Mouse (Mus musculus) erythroid progenitor cell, adult 5-6 weeks (primary cell): ENCODE data around the gene Hic2. TPM values are rescaled to one million over a fixed set of nuclear protein-coding genes. Genes with fewer than 3 reads are reported as not detected.

Experiments used
- ATAC-seq: replicated peaks from 2 replicates; pipeline ENCODE4 v1.8.0; 2016; ENCODE audit warnings: moderate number of reproducible peaks, mild to moderate bottlenecking, moderate TSS enrichment, inconsistent platforms; ENCODE audit not compliant: poor library complexity, low FRiP score, severe bottlenecking
- total RNA-seq, 2 experiments: library from RNA; stranded (forward) in 1 of 2; stranded (reverse) in 1 of 2; fragments of 150-400 nt in 1 of 2; fragments of 186-747, 209-891 nt in 1 of 2; gene quantifications; 2 replicates each; pipeline versions ENCODE4 v1.2.3 to v1.2.4; 2015 to 2017; ENCODE audit warnings: low replicate concordance in 2 of 2

The Hic2 gene
- total RNA-seq, 2 experiments from 2014 or later, result under 0.01 to 0.23 TPM

DNA sequence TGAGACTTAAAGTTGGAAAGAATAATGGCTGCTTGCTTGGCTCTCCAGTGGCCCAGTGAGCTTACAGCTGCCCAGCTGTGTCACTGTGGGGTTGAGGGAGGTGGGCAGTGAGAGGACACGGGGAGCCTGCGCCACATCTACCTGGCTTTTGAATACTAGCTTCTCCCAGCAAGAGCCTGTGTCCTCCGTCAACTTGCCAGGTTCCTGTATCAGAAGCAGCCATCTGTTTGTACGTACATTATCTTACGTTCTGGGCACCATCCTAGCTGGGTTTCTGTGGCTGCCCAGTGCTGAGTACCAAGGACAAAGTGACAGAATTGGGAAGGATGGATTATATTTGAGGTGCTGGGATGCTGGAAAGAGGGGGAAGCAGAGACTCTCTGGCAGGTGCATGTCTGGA is 36.5 kb downstream of the Hic2 start:
- ATAC-seq, result no peak

DNA sequence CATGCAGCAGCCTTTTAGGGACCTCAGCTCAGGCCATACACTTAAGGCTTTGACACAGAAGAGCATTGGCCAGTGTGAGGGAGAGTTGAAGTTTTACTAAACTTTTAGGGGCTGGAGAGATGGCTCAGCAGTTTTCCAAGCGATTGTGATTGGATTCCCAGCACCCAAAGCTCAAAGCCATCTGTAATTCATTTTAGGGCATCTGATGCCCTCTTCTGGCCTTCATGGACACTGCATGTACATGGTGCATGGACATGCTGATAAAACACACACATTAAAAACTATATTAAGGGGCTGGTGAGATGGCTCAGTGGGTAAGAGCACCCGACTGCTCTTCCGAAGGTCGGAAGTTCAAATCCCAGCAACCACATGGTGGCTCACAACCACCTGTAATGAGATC is 37.8 kb downstream of the Hic2 start:
- no peak for ATAC-seq

DNA sequence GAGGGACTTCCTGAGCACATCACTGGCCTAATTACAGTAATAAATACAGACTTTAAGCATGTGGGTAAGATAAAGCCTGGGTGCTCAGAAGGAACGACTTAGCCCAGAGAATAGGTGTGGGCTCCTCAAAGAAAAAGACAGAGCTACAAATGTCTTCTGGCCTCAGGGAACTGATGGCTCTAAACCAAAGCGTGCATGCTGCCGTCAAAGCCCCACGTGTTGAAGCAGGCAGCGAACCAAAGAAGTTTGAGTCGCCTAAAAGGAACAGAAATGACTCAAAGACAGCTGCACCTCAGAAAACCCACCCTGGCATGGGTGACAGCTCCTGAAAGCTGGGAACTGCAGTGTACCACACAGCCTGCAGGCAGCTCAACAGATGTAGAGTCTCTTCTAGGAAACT is 38.5 kb downstream of the Hic2 start:
- no peak for ATAC-seq

- ATAC-seq, result no peak
These were observed 42.3 kb downstream of the Hic2 start, which contains the start of gene Tmem191c for GRCm38 (mm10) chr16:17275721-17276120. TSS of gene Tmem191c (plus strand) at chr16:17276077.

- peak; percentile 85 for ATAC-seq
These were observed 43.1 kb downstream of the Hic2 start for GRCm38 (mm10) chr16:17276164-17277151.

DNA sequence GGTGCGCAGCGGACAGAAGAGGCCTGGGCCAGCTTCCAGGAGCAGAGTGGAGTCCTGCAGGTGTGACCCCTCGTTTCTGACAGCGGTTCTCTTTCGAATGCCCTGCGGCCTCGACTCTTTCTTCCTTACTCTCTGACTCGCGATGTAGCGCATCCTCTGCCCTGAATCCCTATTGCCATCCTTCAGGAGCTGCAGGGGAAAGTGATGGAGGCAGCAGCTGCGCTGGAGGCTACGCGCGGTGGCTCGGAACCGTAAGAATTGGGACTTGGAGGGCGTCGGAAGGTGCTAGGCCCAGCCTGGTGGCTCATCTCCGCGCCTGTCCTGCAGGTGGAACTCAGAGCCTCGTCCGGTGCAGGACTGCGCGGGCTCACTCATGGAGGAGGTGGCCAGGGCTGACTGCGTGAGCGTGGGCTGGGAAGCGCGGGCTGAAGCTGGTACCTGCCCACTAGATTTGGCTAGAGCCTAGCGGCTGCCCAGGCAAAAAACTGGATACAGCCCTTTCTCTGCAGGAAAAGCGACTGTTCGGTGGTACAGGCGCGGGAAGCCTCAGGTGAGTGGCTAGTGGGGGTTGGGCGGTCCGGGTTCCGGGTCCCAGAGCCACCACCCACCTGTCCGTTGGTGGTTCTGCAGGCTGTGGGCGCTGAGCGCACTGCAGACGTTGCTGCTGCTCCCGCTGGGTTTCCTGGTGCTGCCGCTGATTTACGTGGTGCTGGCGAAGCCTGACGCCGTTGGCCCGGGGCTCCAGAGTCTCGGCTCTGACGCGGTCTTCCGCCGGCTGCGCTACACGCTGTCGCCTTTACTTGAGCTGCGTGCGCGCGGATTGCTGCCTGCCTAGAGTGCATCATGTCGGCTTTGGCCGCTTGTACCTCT is 44.2 kb downstream of the Hic2 start:
- ATAC-seq, result no peak

DNA sequence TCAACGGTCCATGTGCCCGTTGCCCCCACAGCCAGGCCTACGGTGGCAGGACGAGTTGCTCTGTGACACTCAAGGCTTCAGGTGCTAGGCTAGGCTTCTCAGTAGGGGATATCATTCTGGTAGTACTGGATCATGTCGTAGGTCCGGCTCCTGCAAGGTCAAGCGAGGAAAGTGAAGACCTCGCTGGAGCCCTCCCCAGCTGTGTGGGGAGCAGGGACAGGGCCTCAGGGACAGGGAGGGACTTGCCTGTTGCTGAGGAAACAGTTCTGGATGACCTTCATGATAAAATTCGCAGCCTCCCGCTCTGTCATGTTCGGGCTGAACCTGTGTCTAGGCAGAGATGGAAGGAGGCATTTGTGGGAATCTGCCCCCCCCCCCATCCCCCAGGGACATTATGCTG is 47.1 kb downstream of the Hic2 start:
- no peak for ATAC-seq

GRCm38 (mm10) chr16:17283151-17283550 is 49.8 kb downstream of the Hic2 start:
- ATAC-seq, result no peak

- ATAC-seq, result no peak
These were observed 53.7 kb downstream of the Hic2 start for GRCm38 (mm10) chr16:17287103-17287502.

DNA sequence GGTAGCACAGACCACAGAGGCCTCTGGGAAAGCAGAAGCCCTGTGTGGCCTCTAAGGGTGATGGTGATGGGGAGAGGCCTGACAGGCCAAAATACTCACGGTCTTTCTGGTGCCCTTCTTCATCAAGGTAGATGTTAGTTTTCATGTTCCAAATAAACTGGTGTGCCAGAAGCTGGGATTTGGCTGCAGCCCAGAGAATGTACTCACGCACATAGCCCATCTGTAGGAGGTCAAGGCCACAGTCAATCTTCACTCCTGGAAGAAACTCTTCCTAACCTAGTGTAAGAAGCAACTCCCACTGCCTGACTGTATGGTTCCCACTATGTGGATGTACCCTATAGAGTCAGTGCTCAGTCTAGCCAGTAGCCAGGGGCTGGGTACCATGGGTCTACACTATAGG is 57.6 kb downstream of the Hic2 start:
- no peak for ATAC-seq

GRCm38 (mm10) chr16:17292751-17293150 is 59.4 kb downstream of the Hic2 start:
- ATAC-seq, result peak; percentile 69

GRCm38 (mm10) chr16:17300818-17301217 is 67.4 kb downstream of the Hic2 start:
- ATAC-seq, result no peak

DNA sequence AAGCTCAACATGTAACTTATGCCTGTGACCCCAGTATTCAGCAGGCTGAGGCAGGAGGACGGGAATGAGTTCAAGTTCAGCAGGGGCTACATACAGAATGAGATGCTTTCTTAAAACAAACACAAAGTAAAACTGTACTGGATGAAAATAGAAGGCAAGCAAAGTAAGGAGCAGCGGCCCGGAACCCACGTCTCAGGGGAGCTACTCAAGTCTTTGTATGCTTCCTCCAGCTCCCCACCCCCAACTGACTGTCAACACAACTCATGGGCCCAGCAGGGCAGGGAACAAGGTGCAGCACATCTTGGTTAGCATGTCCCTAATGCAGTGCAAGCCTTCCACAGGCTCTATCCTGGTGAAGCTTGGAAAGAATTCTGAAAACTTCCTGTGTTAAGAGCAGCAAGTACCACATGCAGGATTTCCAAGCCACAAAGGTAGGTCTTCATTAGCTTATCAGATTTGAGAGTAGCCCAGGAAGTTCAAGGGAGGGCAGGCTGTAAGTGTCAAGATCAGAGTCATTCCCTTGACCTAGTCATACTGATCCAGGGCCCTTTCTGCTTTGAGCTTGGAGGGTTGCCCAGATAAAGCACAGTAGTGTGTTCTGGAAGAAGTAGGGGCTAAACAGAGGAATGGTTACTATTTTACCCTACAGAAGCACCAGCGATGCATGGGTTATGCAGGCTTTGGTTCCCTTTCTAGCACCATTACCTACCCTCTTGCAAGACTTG is 70.3 kb downstream of the Hic2 start:
- ATAC-seq, result no peak

GRCm38 (mm10) chr16:17307461-17307860 is 74.1 kb downstream of the Hic2 start:
- no peak for ATAC-seq

- ATAC-seq, result no peak
These were observed 75.7 kb downstream of the Hic2 start for GRCm38 (mm10) chr16:17309036-17309435.

GRCm38 (mm10) chr16:17312531-17312930 is 79.2 kb downstream of the Hic2 start:
- no peak for ATAC-seq
